Mouse (Mus musculus) layer of hippocampus, adult 9-10 months (tissue): ENCODE measurements around the gene Smim20.

Source experiments
- DNase-seq: peaks from one replicate; pipeline ENCODE4 v3.0.0; 2022; ENCODE audit warnings: low spot score

The Smim20 gene

DNA sequence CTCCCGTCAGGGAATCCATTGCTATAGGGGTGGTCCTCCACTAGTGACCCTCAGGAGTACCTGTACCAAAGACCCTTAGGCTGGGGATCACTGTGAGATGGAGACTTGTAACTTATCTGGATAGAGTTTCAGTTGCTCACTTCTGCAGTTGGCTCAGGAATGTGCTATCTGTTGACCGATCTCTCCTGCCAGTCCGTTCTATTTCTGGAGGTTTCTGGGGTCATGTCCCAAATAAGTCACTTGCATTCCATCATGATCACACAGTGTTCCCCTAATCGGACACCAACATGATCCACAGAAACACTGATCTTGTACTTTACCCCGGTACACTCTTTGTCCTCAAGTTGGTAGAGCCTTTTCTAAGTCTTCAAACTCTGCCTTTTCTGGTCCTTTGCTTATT lies 40.6 kb downstream of the Smim20 start:
- DNase-seq = no peak

DNA sequence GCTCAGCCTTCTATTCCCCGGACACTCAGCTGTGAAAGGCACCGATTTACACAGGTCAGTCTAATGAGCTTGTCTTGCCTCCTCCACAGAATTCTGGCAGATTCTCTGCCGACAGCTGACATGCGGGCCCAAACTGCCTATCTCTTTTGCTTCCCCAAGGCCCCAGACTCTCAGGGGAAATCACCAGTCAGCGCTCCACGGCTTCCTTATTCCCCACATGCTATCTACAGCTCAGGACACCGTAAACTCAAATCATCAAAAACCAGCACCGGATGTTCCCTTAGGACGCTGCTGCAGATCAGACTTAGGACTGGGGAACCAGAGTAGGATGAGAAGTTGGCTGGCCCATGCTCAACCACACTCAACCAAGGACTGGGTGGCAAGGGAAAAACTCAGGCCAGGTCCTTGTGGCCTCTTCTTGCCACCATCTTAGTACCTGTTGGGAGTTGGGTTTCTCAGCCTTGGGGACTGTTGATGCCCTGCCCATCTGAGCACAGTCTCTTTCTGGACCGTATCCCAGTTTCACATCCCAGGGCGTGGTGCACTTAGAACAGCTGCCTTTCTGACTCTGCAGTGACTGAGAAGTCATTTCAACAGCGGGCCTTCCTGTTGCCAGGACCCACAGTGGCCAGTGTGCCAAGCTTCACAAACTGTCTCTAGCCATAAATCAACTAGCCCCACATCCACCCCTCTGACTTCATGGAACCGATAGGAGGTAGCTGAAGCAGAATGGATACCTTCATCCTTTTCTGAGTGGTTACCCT lies 47.7 kb downstream of the Smim20 start:
- DNase-seq = no peak

DNA sequence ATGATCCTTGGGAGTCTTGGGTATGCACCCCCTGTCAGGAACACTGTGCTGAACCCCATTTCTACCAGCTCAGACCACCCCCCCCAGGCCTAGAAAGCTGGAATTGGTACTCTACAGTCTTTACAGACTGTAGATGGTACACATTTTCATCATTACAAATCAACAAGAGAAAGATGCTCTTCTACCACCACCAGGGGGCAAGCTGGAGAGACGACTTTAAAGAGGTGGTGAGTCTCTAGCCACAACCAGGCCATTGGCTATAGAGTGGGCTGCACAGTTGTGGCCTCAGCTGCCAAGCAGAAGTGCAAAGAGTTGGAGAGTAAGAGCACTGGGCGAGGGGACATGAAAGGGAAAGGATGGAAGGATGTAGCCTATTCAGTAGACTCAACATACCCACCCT lies 48.9 kb downstream of the Smim20 start:
- no peak for DNase-seq

DNA sequence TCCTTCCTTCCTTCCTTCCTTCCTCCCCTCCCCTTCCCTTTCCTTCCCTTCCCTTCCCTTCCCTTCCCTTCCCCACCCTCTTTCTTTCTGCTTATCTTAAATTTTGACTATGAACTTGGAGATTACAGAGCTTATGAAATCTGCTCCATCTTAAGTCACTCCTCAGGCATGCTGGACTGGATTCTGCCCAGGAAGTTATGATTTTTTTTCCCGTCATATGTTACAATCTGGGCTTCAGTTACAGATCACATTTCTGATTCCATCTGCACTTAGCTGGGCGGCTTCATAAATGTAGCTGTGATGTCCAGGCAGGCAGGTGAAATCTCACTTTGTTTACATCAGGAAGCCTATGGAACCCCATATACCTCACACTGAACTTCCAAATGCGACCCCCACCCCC lies 50.5 kb downstream of the Smim20 start:
- no peak for DNase-seq

DNA sequence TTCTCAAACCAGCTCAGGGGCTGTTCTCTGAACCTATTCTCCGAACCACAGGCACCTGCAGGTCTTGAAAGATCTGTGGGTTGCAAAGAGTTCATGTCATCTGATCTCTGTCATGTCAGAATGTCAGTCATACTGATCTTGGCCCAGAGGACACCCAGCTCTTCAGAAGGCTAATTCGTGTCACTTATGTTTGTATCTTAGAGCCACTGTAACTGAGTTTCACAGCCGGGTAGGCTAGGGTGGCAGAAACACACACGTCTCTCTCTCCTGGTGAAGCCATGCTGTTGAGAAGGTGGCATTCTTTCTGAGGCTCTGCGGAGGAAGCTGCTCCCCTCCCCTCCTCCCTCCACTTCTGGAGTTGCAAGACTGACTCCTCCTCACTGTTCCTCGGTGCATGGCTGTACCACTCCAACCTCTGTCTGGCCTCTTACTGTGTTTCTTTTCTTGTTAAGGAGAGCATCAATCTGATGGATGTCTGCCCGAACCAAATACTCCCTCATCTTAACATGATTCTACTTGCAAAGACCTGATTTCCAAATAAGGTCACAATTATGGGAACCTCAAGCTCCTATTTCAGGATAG lies 51.1 kb downstream of the Smim20 start:
- DNase-seq = no peak

DNA sequence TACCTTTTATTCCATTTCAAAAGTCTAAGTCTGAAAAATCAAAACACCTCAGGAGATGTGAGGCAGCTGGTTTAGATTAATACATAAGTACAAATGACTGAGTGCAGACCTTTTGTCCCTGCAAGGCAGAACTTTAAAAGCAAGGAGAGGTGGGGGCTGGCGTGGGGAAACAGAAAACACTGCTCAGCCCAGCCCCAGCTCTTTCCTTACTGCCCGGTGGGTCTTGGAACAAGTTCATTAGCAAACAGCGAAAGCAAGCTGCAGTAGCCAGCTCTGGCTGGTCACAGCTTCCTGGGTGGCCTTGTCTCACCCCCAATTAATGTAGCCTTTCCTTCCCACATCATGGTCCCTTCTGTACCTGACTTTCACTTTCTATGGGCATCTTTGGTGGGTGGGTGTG lies 53.4 kb downstream of the Smim20 start:
- DNase-seq = no peak

DNA sequence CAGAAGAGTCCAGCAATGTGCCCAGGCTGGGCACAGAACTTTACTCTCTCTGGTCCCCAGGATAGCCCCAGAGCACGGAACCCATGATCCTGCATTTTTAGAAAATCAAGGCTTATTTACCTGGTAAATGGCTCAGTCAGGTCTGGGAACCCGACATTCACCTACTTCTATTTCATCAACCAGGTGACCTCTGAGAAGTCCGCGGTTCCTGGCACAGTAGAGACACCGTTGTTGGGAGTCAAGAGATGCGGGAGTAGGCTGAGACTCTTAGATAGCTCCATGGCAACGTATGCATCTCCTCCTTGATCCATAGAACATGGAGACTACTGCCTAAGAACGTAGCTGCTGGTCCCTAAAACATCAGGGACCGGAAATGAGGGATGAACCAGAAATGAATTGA lies 55.0 kb downstream of the Smim20 start:
- DNase-seq = no peak

DNA sequence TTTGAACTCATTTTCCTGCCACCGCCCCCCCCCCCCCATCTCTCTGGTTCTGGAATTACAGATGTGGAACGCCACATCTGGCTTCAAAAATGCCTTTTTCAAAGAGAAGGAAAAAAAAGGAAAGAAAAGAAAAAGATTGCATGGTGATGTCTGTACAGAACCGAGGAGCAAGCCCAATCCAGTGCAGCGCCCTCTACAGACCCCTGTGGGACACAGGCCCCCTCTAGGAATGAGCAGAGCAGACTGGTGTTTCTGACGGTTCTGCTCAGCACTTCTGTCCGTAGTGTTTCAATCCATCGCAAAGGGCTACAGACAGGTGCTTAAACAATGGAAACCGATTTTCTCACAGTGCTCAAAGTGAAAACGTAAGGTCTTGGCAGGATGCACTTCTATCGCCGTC lies 55.6 kb downstream of the Smim20 start:
- DNase-seq = no peak

DNA sequence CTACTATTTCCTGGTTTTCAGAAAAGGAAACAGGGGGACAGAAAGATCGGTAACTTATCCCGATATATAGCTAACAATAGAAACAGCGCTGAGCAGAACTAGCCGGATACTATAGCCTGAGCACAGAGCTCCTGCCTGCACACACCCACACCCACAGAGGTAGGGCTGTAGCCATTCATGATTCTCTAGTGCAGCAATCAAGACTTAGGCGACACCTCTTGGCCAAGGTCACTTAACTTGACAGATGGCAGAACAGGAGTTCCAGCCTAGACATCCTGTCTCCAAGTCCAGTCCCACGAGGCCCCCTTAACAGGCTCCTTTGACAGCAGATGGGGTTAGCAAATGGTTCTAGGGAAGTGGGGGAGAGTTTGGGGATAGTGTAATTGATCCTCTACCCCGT lies 56.2 kb downstream of the Smim20 start:
- no peak for DNase-seq

DNA sequence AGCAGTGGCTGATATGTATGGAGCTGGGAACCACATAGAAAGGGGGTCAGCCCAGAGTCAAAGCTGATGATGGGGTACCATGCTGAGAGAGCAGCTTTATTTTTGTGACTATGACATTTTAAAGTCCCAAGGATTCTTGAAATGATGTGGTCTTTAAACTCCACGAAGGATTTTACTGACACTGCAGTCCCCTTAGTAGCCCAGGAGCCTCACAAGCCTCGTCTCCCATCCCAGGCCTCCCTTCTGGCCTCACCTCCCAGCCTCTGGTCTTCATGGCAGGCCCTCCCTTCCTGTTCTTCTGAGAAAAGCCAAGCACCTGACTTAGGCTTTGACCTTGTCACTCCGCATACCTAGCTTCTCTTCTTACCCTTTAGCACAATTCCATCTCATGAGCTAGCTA lies 57.4 kb downstream of the Smim20 start:
- DNase-seq = no peak

DNA sequence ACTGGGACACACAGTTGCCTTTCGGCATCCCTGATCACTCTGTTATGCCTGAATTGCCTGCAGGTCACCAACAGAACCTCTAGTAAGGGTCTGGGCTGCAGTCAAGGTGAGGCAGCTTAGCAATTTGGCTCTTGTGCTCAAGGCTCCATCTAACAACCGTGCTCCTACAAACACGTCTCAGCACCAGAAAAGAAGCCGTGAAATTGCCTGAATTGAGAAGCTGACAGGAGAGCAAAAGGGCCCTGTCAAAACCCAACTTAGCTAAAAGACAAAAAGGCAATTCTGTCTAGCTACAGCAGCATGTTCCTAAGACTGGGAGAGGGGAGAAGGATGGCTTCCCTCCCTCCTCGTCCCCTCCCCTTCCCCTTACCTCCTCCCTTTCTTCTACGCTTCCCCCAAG lies 57.9 kb downstream of the Smim20 start:
- no peak for DNase-seq

DNA sequence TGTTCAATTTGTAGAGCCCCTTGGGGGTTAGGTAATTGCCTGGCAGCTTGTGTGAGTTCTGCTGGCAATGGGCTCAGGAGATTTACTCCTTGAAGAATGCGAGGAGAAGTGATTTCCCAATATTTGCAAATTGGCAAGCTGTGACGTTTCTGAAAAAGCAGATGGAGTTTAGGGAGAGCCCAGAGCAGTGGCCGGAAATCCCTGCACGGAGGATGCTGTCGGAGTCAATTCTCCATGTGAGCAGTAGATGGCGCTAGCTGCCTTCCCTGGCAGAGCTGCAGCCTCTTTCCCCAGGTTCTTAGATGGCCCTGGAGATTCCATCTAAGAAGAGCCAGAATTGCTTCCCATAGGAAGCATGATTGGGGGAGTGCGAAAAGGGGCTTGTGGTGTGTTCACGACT lies 59.1 kb downstream of the Smim20 start:
- peak; percentile 68 for DNase-seq

DNA sequence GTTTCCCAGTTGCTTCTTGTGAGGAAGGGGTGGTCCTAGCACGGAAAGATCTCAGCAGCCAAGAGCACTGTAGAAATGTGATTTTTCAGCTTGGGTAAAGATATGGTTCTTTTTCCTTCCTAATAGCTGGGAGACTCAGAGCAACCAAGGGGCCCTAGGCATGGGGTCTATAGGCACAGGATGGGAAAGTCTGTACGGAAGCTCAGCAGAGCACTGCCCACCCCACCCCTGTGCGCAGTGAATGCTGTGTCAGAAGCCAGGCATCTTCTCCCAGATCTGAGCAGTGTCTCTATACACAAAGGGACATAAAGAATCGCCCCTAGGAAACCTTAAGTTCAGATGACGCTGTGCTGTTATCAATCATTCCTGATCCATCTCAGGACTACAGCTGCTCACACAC lies 59.6 kb downstream of the Smim20 start:
- DNase-seq = no peak
